ENCODE assay signal across 28 mouse cellular contexts in genomic region chr17:31323379-31323778, GRCm38 (mm10). TPM values are rescaled to one million over a fixed set of nuclear protein-coding genes. Genes with fewer than 3 reads are reported as not detected.
DNase-seq lines count a peak whose midpoint lies in the region; ATAC-seq and TF ChIP-seq lines count a peak whose summit lies in the region.
"Had no signal": no experiment of that assay in that cellular context is flagged by ENCODE, and none has a peak within 500 bp of the region (broad histone marks: within the 10 kb centered on the region; RNA-seq: fewer than 3 reads in every experiment).

No protein-coding gene starts in this region.

- no peak for TF ChIP-seq POLR2A in kidney, adult 2 months (IDR thresholded peaks at IDR 0.05; ENCODE audit: low read depth, low read length)
- no peak; the same call in 1 of the 2 replicates for TF ChIP-seq POLR2A in small intestine, adult 2 months (IDR thresholded peaks at IDR 0.05; ENCODE audit: low read depth, low read length)

- H3K27me3 ChIP-seq in kidney, adult 2 months (replicated peaks; ENCODE audit: control insufficient read depth, insufficient read depth, low read length) = no peaks in the 10 kb centered on the region
- no peaks in the 10 kb centered on the region for H3K27me3 ChIP-seq in kidney, embryonic 14.5 days (ENCODE audit: control insufficient read depth, insufficient read depth, low read length)
- H3K27me3 ChIP-seq in E14TG2a.4 (ENCODE audit: insufficient read depth, low read length) = no peaks in the 10 kb centered on the region
- H3K27me3 ChIP-seq in small intestine, adult 2 months (ENCODE audit: control insufficient read depth, insufficient read depth, low read length) = no peaks in the 10 kb centered on the region
- no peaks in the 10 kb centered on the region for H3K27me3 ChIP-seq in midbrain, embryonic 14.5 days (ENCODE audit: control insufficient read depth, insufficient read depth, low read length)
- H3K27me3 ChIP-seq: forebrain, embryonic 13.5 days; hindbrain, embryonic 12.5 days; liver, embryonic 13.5 days; midbrain, embryonic 15.5 days; neural tube, embryonic 15.5 days; Patski had no signal

- H3K4me1 ChIP-seq in kidney, adult 2 months (ENCODE audit: control insufficient read depth, insufficient read depth, low read length) = peaks cover 6% of the 10 kb centered on the region
- H3K4me1 ChIP-seq in kidney, embryonic 14.5 days (ENCODE audit: control insufficient read depth, insufficient read depth, low read length) = no peaks in the 10 kb centered on the region
- H3K4me1 ChIP-seq in E14TG2a.4 (replicated peaks; ENCODE audit: low read depth, low read length) (peaks cover 94% of the 10 kb centered on the region), ES-E14 (ENCODE audit: control insufficient read depth in 2 of 2, insufficient read depth in 2 of 2, low read length in 2 of 2, poor library complexity in 1 of 2) (peaks cover 0 to 34% of the 10 kb centered on the region in 2 experiments; a peak in 2 of 4 replicates)
- peaks cover 47% of the 10 kb centered on the region for H3K4me1 ChIP-seq in small intestine, adult 2 months (ENCODE audit: control insufficient read depth, insufficient read depth, insufficient read length, low read length)
- peaks cover 6% of the 10 kb centered on the region; the same call in 1 of the 2 replicates for H3K4me1 ChIP-seq in midbrain, embryonic 14.5 days (ENCODE audit: control insufficient read depth, insufficient read depth, low read length)

- 65% methylated on average over 4 of the region's 4 CpGs for WGBS in kidney, adult 2 months
- WGBS in kidney, embryonic 14.5 days = 71% methylated on average over 4 of the region's 4 CpGs
- 28% methylated on average over 4 of the region's 4 CpGs for WGBS in small intestine, adult 2 months
- WGBS in midbrain, embryonic 14.5 days = 94% methylated on average over 4 of the region's 4 CpGs

- no peak overlapping the region for H3K9ac ChIP-seq in kidney, embryonic 14.5 days (ENCODE audit: low read depth, low read length)
- peak overlapping the region; percentile 66; the same call in 1 of the 2 replicates for H3K9ac ChIP-seq in ES-E14 (ENCODE audit: insufficient read depth, low read depth, low read length, poor library complexity, severe bottlenecking)
- no peak overlapping the region for H3K9ac ChIP-seq in midbrain, embryonic 14.5 days (replicated peaks; ENCODE audit: low read length)
- H3K9ac ChIP-seq: forebrain, embryonic 13.5 days; hindbrain, embryonic 12.5 days; liver, embryonic 13.5 days; lung, embryonic 14.5 days; midbrain, embryonic 15.5 days; neural tube, embryonic 15.5 days had no signal

- no peak for ATAC-seq in kidney, embryonic 14.5 days (ENCODE audit: low FRiP score, low TSS enrichment)
- no peak for ATAC-seq in midbrain, embryonic 14.5 days (ENCODE audit: low FRiP score, low TSS enrichment)
- ATAC-seq: CD4-positive, CD25-positive, alpha-beta regulatory T cell, adult 4 months; forebrain, embryonic 13.5 days; hindbrain, postnatal 0 days; midbrain, embryonic 15.5 days; Patski had no signal

- no peak overlapping the region for H3K4me2 ChIP-seq in kidney, embryonic 14.5 days (replicated peaks; ENCODE audit: low read depth, low read length)
- no peak overlapping the region for H3K4me2 ChIP-seq in midbrain, embryonic 14.5 days (ENCODE audit: low read length)
- H3K4me2 ChIP-seq: forebrain, embryonic 13.5 days; heart, embryonic 11.5 days; hindbrain, embryonic 12.5 days; liver, embryonic 13.5 days; lung, embryonic 14.5 days; midbrain, embryonic 15.5 days; neural tube, embryonic 15.5 days had no signal

- in situ Hi-C loops in ES-E14 (cut with MboI; ENCODE audit: low sequenced_read_pairs in 2 of 2, unreplicated experiment in 2 of 2) = no loop called here

- peak; percentile 48 for DNase-seq in kidney, adult 2 months
- no peak for DNase-seq in ES-E14 (ENCODE audit: low read depth, low spot score)
- DNase-seq in midbrain, embryonic 14.5 days = no peak
- no peak for DNase-seq in embryo, embryonic 9.5 days (ENCODE audit: extremely low spot score)
- no peak for DNase-seq in gastrocnemius, adult 18-20 months (ENCODE audit: low spot score)
- DNase-seq: adrenal gland, postnatal 10 days; cerebellum, postnatal 10 days; gastrocnemius, postnatal 14 days; heart, postnatal 36 days; kidney, adult 9 months; layer of hippocampus, postnatal 36 days; liver, embryonic 13.5 days; lung, embryonic 14.5 days; lung, postnatal 14 days; right cerebral cortex, postnatal 25 days; spleen, adult 18-20 months had no signal

- H3K4me3 ChIP-seq in kidney, adult 2 months (ENCODE audit: insufficient read depth, low read depth, low read length) = no peak overlapping the region
- H3K4me3 ChIP-seq in kidney, embryonic 14.5 days (ENCODE audit: low read length) = no peak overlapping the region
- H3K4me3 ChIP-seq in E14TG2a.4 (replicated peaks; ENCODE audit: low read length) = peak overlapping the region; percentile 64
- H3K4me3 ChIP-seq in ES-E14 (ENCODE audit: insufficient read depth in 1 of 2, low read depth in 1 of 2, low read length in 2 of 2, poor library complexity in 1 of 2, severe bottlenecking in 1 of 2) = peak overlapping the region in 1 of 2 experiments; percentile 46; a peak in 2 of 4 replicates
- peak overlapping the region; percentile 39 for H3K4me3 ChIP-seq in small intestine, adult 2 months (ENCODE audit: low read depth, low read length)
- no peak overlapping the region for H3K4me3 ChIP-seq in midbrain, embryonic 14.5 days (replicated peaks; ENCODE audit: low read depth, low read length)
- H3K4me3 ChIP-seq: forebrain, embryonic 13.5 days; hindbrain, embryonic 12.5 days; liver, embryonic 13.5 days; midbrain, embryonic 15.5 days; neural tube, embryonic 15.5 days had no signal

- TF ChIP-seq CTCF in kidney, adult 2 months (conservative IDR thresholded peaks at IDR 0.05; ENCODE audit: insufficient read depth, insufficient read length, low read depth, low read length) = no peak
- no peak for TF ChIP-seq CTCF in E14TG2a.4 (conservative IDR thresholded peaks at IDR 0.05; ENCODE audit: low read length)
- no peak for TF ChIP-seq CTCF in small intestine, adult 2 months (IDR thresholded peaks at IDR 0.05; ENCODE audit: extremely low read depth, insufficient read length, insufficient replicate concordance, low read depth, low read length)

- H3K36me3 ChIP-seq in kidney, adult 2 months (ENCODE audit: control insufficient read depth, insufficient read depth, low read length) = no peaks in the 10 kb centered on the region
- H3K36me3 ChIP-seq in kidney, embryonic 14.5 days (ENCODE audit: control insufficient read depth, insufficient read depth, low read length) = no peaks in the 10 kb centered on the region
- H3K36me3 ChIP-seq in E14TG2a.4 (ENCODE audit: insufficient read depth, low read length) (peaks cover 44% of the 10 kb centered on the region), ES-E14 (ENCODE audit: control insufficient read depth, insufficient read depth, low read length, poor library complexity, severe bottlenecking) (no peaks in the 10 kb centered on the region; the same call in 1 of the 2 replicates)
- peaks cover 44% of the 10 kb centered on the region for H3K36me3 ChIP-seq in small intestine, adult 2 months (ENCODE audit: control insufficient read depth, insufficient read depth, low read length)
- no peaks in the 10 kb centered on the region; the same call in 1 of the 2 replicates for H3K36me3 ChIP-seq in midbrain, embryonic 14.5 days (ENCODE audit: control insufficient read depth, insufficient read depth, low read length)
- H3K36me3 ChIP-seq: G1E; liver, embryonic 13.5 days; midbrain, embryonic 15.5 days; neural tube, embryonic 15.5 days had no signal

- no peaks in the 10 kb centered on the region for H3K9me3 ChIP-seq in kidney, embryonic 14.5 days (ENCODE audit: control insufficient read depth, low read length)
- H3K9me3 ChIP-seq in E14TG2a.4 (ENCODE audit: low read length) (no peaks in the 10 kb centered on the region), ES-E14 (ENCODE audit: control insufficient read depth, insufficient read depth, low read depth, low read length) (no peaks in the 10 kb centered on the region)
- no peaks in the 10 kb centered on the region for H3K9me3 ChIP-seq in midbrain, embryonic 14.5 days (ENCODE audit: control insufficient read depth, low read length)
- H3K9me3 ChIP-seq: forebrain, embryonic 13.5 days; hindbrain, embryonic 12.5 days; liver, embryonic 13.5 days; midbrain, embryonic 15.5 days; neural tube, embryonic 15.5 days had no signal

- no peak overlapping the region for H3K27ac ChIP-seq in kidney, adult 2 months (ENCODE audit: insufficient read depth, low read depth, low read length)
- H3K27ac ChIP-seq in kidney, embryonic 14.5 days (ENCODE audit: low read depth, low read length) = no peak overlapping the region
- H3K27ac ChIP-seq in ES-E14 (ENCODE audit: insufficient read depth, low read depth, low read length, poor library complexity, severe bottlenecking) = peak overlapping the region; percentile 46; the same call in 1 of the 2 replicates
- H3K27ac ChIP-seq in small intestine, adult 2 months (ENCODE audit: insufficient read depth, low read depth, low read length) = peak overlapping the region; percentile 100
- H3K27ac ChIP-seq in midbrain, embryonic 14.5 days (replicated peaks; ENCODE audit: low read depth, low read length) = no peak overlapping the region
- H3K27ac ChIP-seq: forebrain, embryonic 13.5 days; hindbrain, embryonic 12.5 days; hindbrain, postnatal 0 days; liver, embryonic 13.5 days; midbrain, embryonic 15.5 days; neural tube, embryonic 15.5 days had no signal

TF ChIP-seq in ES-E14, 5 proteins besides CTCF, POLR2A, EP300 and RAD21:
- TF ChIP-seq ZC3H11A (IDR thresholded peaks at IDR 0.05; ENCODE audit: borderline replicate concordance, low read depth, low read length) = no peak
- no peak for TF ChIP-seq HCFC1 (IDR thresholded peaks at IDR 0.05; ENCODE audit: borderline replicate concordance, insufficient read depth, low read length)
- TF ChIP-seq ZNF384 (IDR thresholded peaks at IDR 0.05; ENCODE audit: low read depth, low read length) = no peak
- TF ChIP-seq MAFK (IDR thresholded peaks at IDR 0.05; ENCODE audit: insufficient read depth, low read depth, low read length) = no peak

RNA-seq across cellular contexts. Expression of gene Slc37a1, which starts 36.8 kb away (rescaled TPM):
- polyA plus RNA-seq in kidney, adult 2 months (2012; rRNA removed) = 6.3 and 6.5 TPM in 2 replicates
- polyA plus RNA-seq in kidney, embryonic 14.5 days (2014; fragmentation: Nextera tagmentation; extraction: Ambion mirVana) = 3.0 and 3.3 TPM in 2 replicates
- total RNA-seq in ES-E14 (2012; rRNA removed) = 37.5 and 64.8 TPM in 2 replicates
- 68.2 and 145 TPM in 2 replicates for polyA plus RNA-seq in small intestine, adult 2 months (2012; rRNA removed)
- polyA plus RNA-seq in midbrain, embryonic 14.5 days (2014; fragmentation: Nextera tagmentation; extraction: Ambion mirVana) = 12.0 and 12.8 TPM in 2 replicates
- total RNA-seq in gastrocnemius, adult 18-20 months (2021) = 1 to 10 TPM; 3.7 to 5.9 TPM
- polyA plus RNA-seq: G1E had no signal

RNA-seq across cellular contexts. Expression of gene Rsph1, which starts 46.2 kb away (rescaled TPM):
- polyA plus RNA-seq in kidney, adult 2 months (2012; rRNA removed) = 0.73 and 1.1 TPM in 2 replicates
- polyA plus RNA-seq in kidney, embryonic 14.5 days (2014; fragmentation: Nextera tagmentation; extraction: Ambion mirVana) = 1.2 and 1.6 TPM in 2 replicates
- 1.4 and 1.9 TPM in 2 replicates for total RNA-seq in ES-E14 (2012; rRNA removed)
- polyA plus RNA-seq in small intestine, adult 2 months (2012; rRNA removed) = 0.46 TPM in 1 of 2 replicates, not detected in the other
- 1.5 and 2.0 TPM in 2 replicates for polyA plus RNA-seq in midbrain, embryonic 14.5 days (2014; fragmentation: Nextera tagmentation; extraction: Ambion mirVana)
- 10 to 100 TPM in 1 of 2 experiments, 1 to 10 TPM in 1; 2.4 to 11.6 TPM for total RNA-seq in gastrocnemius, adult 18-20 months (2021)
- total RNA-seq: G1E had no signal
- polyA plus RNA-seq: G1E had no signal

Comparison
In these comparisons a context has a peak if more than half of its experiments do, and no peak if none do; other contexts are left out.
1. H3K27ac ChIP-seq: peak in ES-E14 (single experiment) and small intestine, adult 2 months (single experiment); none in kidney, adult 2 months (single experiment), kidney, embryonic 14.5 days (single experiment) and midbrain, embryonic 14.5 days (single experiment).
2. H3K4me3 ChIP-seq: peak in E14TG2a.4 (single experiment) and small intestine, adult 2 months (single experiment); none in kidney, adult 2 months (single experiment), kidney, embryonic 14.5 days (single experiment) and midbrain, embryonic 14.5 days (single experiment).